Mouse (Mus musculus) neural tube, embryonic 11.5 days (tissue): ENCODE measurements at regions not wholly inside any gene's neighbourhood (a gene's known extent, or its start where the extent isn't known, plus 50 kb on each side); places are given as distances from the start of the nearest gene placed in this dataset.
"Not testable (repeated sequence)": the region's sequence is repeated elsewhere in the genome, so short reads cannot be mapped to it uniquely, and the experiment has no call there.

Experiments used
- ATAC-seq: fragments of 200-750 bp; cut with Nextera tagmentation; 2 replicates; pipeline ENCODE4 v1.8.0; 2017; ENCODE audit warnings: moderate number of reproducible peaks, mild to moderate bottlenecking, moderate TSS enrichment, moderate library complexity; ENCODE audit not compliant: insufficient read depth, low FRiP score, low TSS enrichment
- DNase-seq: peaks from one replicate; pipeline ENCODE4 v3.0.0-alpha.2; 2015; ENCODE audit warnings: low spot score
- H3K27ac ChIP-seq: fragments of 300-500 bp; sonication (generic); 2 replicates; pipeline ENCODE4 v1.5.1; 2014; ENCODE audit warnings: low read depth, mild to moderate bottlenecking, low read length
- H3K27me3 ChIP-seq: fragments of 300-500 bp; sonication (generic); 2 replicates; pipeline ENCODE4 v1.6.1; 2014; ENCODE audit warnings: mild to moderate bottlenecking, low read length, mixed read lengths; ENCODE audit not compliant: control insufficient read depth, insufficient read depth
- H3K36me3 ChIP-seq: fragments of 300-500 bp; sonication (generic); 2 replicates; pipeline ENCODE4 v1.6.1; 2014; ENCODE audit warnings: mild to moderate bottlenecking, low read length, moderate library complexity, mixed read lengths; ENCODE audit not compliant: control insufficient read depth, insufficient read depth
- H3K4me1 ChIP-seq: fragments of 300-500 bp; sonication (generic); 2 replicates; pipeline ENCODE4 v1.6.1; 2014; ENCODE audit warnings: low read length, mixed read lengths; ENCODE audit not compliant: control insufficient read depth, insufficient read depth
- H3K4me2 ChIP-seq: fragments of 300-500 bp; sonication (generic); 2 replicates; pipeline ENCODE4 v1.6.1; 2014; ENCODE audit warnings: low read depth, mild to moderate bottlenecking, moderate library complexity
- H3K4me3 ChIP-seq: fragments of 300-500 bp; sonication (generic); 2 replicates; pipeline ENCODE4 v1.5.1; 2014; ENCODE audit warnings: low read depth, low read length
- H3K9ac ChIP-seq: fragments of 300-500 bp; sonication (generic); 2 replicates; pipeline ENCODE4 v1.6.1; 2014; ENCODE audit warnings: mild to moderate bottlenecking, low read length
- H3K9me3 ChIP-seq: fragments of 300-500 bp; sonication (generic); 2 replicates; pipeline ENCODE4 v1.6.1; 2016; ENCODE audit warnings: low read length; ENCODE audit not compliant: control insufficient read depth
- WGBS: fragments of 180-500 bp; shearing (Covaris S2); extraction: QIAGEN DNeasy Blood & Tissue Kit; methylation state at CpG from one replicate; pipeline ENCODE4 v1.1.7; 2014; 5-methylcytosine and 5-hydroxymethylcytosine counted together

DNA sequence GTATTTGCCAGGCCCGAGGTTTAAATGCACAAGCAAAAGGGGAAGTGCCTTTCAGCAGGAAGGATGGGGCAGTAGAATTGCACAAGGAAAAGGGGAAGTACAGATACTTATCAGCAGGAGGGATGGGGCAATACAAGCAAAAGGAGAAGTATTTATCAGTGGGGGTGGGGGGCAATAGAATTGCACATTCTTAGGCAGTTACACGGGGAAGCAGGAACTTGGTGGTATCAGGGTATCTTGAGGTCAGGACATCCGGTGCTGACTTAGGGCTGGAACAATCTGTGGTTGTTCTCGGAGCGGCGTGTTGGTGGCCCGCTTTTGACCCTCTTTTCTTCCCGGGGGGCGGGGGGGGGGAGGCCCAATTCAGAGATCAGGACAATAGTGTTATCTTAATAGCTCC is 112.4 kb upstream of the Tmem150c start:
- not testable (repeated sequence) for H3K27me3 ChIP-seq, ATAC-seq, H3K4me2 ChIP-seq, DNase-seq, H3K27ac ChIP-seq, H3K4me3 ChIP-seq, H3K36me3 ChIP-seq, H3K9me3 ChIP-seq, H3K4me1 ChIP-seq, H3K9ac ChIP-seq
- WGBS: 88% methylated on average over 9 of the region's 9 CpGs

DNA sequence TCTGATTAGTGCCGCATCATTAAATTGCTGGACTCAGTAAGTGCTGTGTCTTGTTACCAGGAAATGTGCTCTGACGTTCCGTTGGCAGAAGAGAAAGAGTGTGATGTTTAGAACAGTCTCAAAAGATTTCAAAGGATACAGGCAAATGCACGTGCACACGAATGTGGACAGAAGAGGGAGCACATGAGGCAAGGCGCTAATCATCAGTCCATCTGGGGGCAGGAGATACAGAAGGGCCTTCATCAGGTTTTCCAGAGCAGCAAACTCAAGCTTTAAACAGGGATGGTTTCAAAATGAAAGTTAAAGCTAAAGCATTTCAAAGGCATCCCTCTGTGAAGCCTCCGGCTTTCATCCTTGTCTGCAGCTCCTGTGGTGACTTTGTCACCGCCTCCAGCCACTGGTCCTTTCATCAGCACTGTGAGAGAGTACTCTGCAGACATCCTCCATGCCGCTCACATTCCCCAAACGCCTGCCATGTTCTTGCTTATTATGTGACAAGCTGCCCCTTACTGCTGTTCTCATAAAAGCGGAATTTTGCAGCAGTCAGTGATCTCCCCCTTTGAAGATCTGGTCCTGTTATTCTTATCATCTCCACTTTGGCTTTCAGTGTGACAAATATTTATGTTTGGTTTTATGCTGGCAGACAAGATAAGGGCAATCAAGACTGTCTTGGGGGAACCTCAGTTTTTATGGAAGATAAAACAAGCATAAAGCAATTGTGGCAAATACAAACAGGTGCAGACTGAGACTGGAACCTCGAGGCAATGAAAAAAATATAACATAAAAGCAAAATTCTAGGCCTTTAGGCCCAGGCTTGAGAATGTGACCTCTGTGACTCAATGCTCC is 111.5 kb upstream of the Tmem150c start:
- no peaks in the 10 kb centered on the region for H3K9me3 ChIP-seq
- H3K27me3 ChIP-seq: no peaks in the 10 kb centered on the region
- no peak overlapping the region for H3K4me2 ChIP-seq
- no peak overlapping the region for H3K9ac ChIP-seq
- no peaks in the 10 kb centered on the region for H3K4me1 ChIP-seq
- no peak overlapping the region for H3K4me3 ChIP-seq
- H3K27ac ChIP-seq: no peak overlapping the region
- ATAC-seq: no peak
- no peak for DNase-seq
- 57% methylated on average over 12 of the region's 12 CpGs for WGBS
- no peaks in the 10 kb centered on the region for H3K36me3 ChIP-seq

DNA sequence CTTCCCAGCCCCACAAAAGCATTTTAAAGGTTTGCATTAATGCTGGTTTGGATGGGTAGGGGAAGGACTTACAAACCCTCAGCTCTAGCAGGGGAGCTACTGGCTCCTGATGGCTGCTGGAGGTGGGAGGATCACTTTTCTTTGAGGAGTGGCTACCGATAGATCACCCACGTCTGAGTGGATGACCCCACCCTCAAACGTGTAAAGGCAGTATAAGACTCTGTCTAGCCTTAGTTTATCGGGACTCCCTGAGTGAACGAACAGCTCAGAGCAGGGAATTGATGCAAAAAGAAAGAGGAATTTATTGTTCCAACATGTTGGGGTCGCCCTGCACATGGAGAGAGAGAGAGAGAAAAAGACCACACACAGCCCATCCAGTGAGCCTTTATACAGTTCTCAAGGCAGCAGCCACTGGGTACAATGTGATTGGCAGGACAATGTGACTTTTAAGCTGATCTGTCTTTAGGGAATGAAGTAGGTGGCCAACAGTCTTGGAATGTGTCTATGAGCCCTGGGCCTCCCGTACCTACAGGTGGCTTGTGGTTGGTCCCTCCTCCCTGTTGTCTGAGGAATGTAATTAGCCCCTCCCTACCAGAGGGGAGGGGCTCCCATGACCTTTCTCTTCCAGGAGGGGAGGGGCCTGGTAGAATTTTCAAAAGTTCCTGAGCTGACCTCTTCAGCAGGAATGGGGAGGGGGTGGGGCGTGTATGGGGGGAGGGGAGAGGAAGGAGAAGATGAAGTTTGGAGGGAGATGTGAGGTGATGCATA is 108.7 kb upstream of the Tmem150c start:
- no peaks in the 10 kb centered on the region for H3K27me3 ChIP-seq
- no peak overlapping the region for H3K27ac ChIP-seq
- H3K9me3 ChIP-seq: no peaks in the 10 kb centered on the region
- no peak overlapping the region for H3K4me2 ChIP-seq
- no peaks in the 10 kb centered on the region for H3K36me3 ChIP-seq
- 75% methylated on average over 8 of the region's 8 CpGs for WGBS
- H3K4me3 ChIP-seq: no peak overlapping the region
- DNase-seq (no peak), ATAC-seq (no peak)
- H3K4me1 ChIP-seq: no peaks in the 10 kb centered on the region
- no peak overlapping the region for H3K9ac ChIP-seq

DNA sequence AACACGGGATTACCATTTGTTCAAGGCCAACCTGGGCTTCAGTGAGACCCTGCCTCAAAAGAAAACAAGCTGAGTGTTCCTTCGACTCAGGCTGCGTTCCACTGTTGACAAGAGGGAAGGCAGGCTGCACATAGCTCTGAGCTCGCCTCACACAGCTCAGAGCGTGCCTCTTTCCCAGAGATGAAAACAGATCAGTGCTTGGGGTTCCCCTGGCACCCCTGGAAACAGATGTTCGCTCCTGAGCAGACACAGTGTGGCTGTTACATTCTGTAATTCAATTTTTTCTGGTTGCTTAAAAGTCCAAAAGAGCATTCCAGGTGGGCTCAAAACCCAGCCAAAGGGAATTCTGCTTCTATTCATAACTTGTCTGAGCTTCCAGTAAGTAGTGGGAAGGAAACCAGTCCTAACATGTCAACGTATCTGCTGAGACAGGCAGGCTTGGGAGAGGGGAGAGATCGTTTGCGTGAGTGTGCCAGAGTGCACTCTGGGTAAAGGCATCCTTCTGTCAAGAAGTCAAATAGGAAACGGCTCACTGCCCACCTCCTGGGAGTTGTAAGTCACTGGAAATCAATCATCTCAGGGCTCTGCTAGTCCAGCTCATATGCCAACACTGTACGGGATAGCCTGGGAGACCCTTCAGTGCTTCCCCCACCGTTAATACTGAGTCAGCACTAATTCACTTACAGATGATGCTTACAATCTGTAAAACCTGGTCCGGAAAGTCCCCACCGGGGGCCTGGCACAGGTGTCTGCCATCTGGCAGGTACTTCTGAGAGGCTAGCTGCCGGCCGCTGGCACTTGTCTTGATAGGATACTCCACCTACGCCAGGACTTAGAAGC is 107.3 kb upstream of the Tmem150c start:
- ATAC-seq: no peak
- WGBS: 67% methylated on average over 17 of the region's 17 CpGs
- H3K4me3 ChIP-seq: no peak overlapping the region
- H3K27me3 ChIP-seq: no peaks in the 10 kb centered on the region
- no peak for DNase-seq
- no peaks in the 10 kb centered on the region for H3K9me3 ChIP-seq
- H3K27ac ChIP-seq: no peak overlapping the region
- H3K4me1 ChIP-seq: no peaks in the 10 kb centered on the region
- no peak overlapping the region for H3K9ac ChIP-seq
- H3K36me3 ChIP-seq: no peaks in the 10 kb centered on the region
- no peak overlapping the region for H3K4me2 ChIP-seq

DNA sequence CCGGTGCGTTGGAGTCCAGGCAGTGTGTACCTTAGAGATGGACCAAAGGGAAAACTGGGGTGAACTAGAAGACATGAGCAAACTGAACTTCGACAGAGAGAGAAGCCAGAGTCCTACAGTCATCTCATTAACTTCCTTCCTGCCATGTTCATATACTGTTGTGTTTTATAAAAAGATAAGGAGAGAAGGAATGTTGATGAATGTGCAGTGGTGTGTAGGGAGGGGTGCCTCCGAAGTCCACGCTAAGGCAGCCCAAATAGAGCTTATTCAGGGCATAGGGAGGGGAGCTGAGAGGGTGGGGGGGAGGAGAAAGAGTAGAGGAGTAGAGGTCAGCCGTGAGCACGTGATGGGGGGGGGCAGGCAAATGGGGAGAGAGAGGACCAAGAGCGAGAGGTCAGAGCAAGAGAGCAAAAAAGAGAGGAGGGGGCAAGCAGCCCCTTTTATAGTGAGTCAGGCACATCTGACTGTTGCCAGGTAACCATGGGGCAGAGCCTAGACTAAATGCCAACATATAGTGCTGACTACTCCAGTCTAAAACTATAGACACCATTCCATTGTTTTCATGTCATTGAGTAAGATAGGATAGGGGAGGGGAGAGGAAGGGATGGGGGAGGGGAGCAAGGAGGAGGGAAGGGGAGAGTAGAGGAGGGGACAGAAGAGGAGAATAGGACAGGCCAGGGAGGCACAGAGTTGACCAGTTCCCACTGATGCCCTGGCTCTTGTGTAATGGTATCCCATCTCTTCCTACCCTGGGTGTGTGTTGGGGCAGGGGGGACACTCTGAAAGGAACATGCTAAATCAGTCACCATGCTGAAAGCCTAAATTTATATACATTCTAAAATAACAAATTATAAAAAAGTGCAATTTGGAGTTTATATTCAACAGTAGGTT is 100.4 kb upstream of the Tmem150c start:
- H3K4me2 ChIP-seq: no peak overlapping the region
- WGBS: 76% methylated on average over 8 of the region's 8 CpGs
- H3K27ac ChIP-seq: no peak overlapping the region
- no peak overlapping the region for H3K9ac ChIP-seq
- DNase-seq (no peak), ATAC-seq (no peak)
- H3K27me3 ChIP-seq: no peaks in the 10 kb centered on the region
- H3K4me3 ChIP-seq: no peak overlapping the region
- H3K4me1 ChIP-seq: no peaks in the 10 kb centered on the region
- H3K36me3 ChIP-seq: no peaks in the 10 kb centered on the region
- H3K9me3 ChIP-seq: no peaks in the 10 kb centered on the region

DNA sequence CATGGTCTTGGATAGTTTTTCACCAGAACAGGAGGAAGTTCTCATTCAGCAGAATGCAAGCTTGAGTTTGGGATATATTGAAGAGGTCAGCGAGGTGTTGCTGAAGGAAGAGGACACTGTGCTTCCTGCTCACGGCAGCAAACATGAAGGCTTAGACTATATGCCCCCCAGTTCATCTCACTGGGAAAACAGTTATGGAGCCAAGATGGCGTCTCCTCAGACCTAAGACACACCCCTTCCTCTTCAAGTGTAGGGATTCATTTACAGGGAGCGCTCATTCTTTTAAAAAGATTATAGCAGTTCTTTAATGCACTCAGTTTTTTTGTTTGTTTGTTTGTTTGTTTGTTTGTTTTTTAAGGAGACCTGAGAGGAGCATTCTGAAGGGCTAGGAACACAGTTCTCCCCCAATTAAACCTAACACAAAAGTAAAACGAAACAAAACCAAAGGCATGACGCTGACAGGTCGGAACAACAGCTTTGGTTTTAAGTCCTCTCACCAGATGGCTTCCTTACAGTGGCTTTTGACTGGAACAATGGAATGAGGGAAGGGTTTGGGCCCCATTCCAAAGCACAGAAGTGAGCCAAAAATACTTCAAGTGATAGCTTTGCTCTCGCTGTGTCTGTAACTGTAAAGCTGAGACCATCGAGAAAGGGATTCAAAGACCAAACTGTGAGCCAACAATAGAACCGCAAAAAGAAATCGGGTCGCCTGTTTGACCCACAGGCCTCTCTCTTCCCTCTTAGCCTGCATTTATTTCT is 99.5 kb upstream of the Tmem150c start:
- no peak overlapping the region for H3K4me2 ChIP-seq
- DNase-seq: no peak
- H3K9me3 ChIP-seq: no peaks in the 10 kb centered on the region
- no peak overlapping the region for H3K27ac ChIP-seq
- H3K4me3 ChIP-seq: no peak overlapping the region
- H3K4me1 ChIP-seq: no peaks in the 10 kb centered on the region
- WGBS: 86% methylated on average over 12 of the region's 12 CpGs
- ATAC-seq: no peak
- no peaks in the 10 kb centered on the region for H3K36me3 ChIP-seq
- no peak overlapping the region for H3K9ac ChIP-seq
- H3K27me3 ChIP-seq: no peaks in the 10 kb centered on the region

DNA sequence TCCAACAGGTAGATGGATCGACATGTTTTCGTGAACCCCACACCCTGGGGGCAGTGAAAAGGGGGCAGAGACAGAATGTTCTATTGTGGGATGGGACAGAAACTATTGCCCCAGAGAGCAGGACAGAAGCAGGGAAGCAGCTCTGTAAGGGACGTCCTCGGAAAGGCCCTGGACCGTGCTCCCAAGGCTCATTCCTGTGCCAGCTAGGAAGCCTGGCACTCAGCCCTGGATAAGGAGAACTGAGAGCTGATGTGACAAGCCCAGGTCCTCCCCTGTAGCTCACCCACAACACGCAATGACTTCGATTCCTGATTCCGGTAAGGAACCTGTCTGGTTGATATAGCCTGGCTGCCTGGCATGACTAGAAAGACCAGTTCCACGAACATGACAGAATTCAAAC is 95.7 kb upstream of the Tmem150c start:
- Histone ChIP-seq H3K36me3 (no peaks in the 10 kb centered on the region), H3K27ac (no peak overlapping the region), H3K4me1 (no peaks in the 10 kb centered on the region), H3K9ac (no peak overlapping the region), H3K4me3 (no peak overlapping the region), H3K4me2 (no peak overlapping the region), H3K9me3 (no peaks in the 10 kb centered on the region), H3K27me3 (no peaks in the 10 kb centered on the region)
- WGBS: 92% methylated on average over 9 of the region's 9 CpGs
- no peak for DNase-seq
- ATAC-seq: no peak
